Mouse (Mus musculus) testis, adult 2 months (tissue): ENCODE measurements around the gene Socs7.
A peak's percentile ranks its signal among the peaks of the same experiment; 100 is the strongest.

ENCODE experiments used
- CTCF ChIP-seq: fragments of 200-500 bp; IDR thresholded peaks from 2 replicates; pipeline ENCODE4 v1.5.1; 2012; ENCODE audit warnings: low read depth, mild to moderate bottlenecking, inconsistent platforms, low read length, moderate library complexity; ENCODE audit not compliant: control insufficient read depth, insufficient read depth, insufficient replicate concordance
- POLR2A ChIP-seq: fragments of 200-500 bp; IDR thresholded peaks from 2 replicates; pipeline ENCODE4 v1.6.1; 2012; ENCODE audit warnings: low read depth, mild to moderate bottlenecking, inconsistent platforms, low read length, moderate library complexity; ENCODE audit not compliant: control insufficient read depth

GRCm38 (mm10) chr11:97415330-97415711, 53.0 kb downstream of the Socs7 start, which contains the start of gene Arhgap23:
- TF ChIP-seq CTCF (no peak), POLR2A (peak; percentile 71)
